Mouse (Mus musculus) heart, adult 18-20 months (tissue): ENCODE results near the gene Afdn. TPM values are rescaled to one million over a fixed set of nuclear protein-coding genes. Genes with fewer than 3 reads are reported as not detected.
A peak's percentile ranks its signal among the peaks of the same experiment; 100 is the strongest.
"Not testable (repeated sequence)": the region's sequence is repeated elsewhere in the genome, so short reads cannot be mapped to it uniquely, and the experiment has no call there.

Experiments
- DNase-seq, 2 experiments: peaks; one replicate each; pipeline ENCODE4 v3.0.0; 2021 to 2022; ENCODE audit warnings: mixed read lengths in 1 of 2
- total RNA-seq, 2 experiments: library from RNA; stranded (reverse); gene quantifications; 2 replicates each; pipeline ENCODE4 v1.2.3; 2021

Gene Afdn
- total RNA-seq, 2 experiments from 2014 or later = 49.0 to 52.5 TPM

DNA sequence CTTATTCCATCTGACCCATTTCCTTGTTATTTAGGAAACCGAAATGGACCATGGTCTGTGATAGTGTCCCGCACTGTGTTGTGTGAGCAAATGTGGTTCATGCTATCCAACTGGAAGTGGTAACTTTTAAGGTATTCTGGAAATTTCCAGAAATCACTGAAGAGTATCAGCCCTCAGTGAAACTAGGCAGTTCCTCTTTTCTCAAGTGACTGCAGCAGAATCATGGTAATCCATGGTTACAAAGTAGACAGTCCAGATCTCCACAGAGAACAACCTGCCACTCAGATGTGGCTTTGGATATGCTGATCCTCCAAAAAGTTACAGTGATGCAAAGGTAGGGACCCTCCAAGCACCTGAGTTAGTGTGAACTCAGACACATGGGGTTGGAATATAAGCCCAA lies 21.4 kb upstream of the Afdn start:
- DNase-seq = no peak

DNA sequence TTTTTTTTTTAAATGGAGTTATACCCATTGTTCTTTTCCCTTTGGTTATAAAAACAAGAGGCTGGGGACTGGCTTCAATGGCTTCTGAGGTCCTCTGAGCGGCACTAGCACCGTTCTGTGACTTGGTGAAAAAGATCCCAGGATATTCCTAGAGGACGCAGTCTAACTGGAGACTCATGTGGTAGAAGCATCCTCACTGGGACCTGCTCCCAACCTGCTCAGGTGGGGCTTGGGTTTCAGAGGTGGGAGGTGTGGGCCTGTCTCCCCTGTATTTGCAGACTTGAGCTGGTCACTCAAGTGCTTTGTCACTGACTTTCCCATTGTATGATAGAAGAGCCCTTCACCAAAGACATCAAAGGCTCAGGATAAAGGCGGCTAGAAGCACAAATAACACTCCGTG lies 20.4 kb upstream of the Afdn start:
- no peak for DNase-seq

GRCm38 (mm10) chr17:13740796-13741195 lies 19.5 kb upstream of the Afdn start:
- peak in 1 of 2 experiments; percentile 14 for DNase-seq

DNA sequence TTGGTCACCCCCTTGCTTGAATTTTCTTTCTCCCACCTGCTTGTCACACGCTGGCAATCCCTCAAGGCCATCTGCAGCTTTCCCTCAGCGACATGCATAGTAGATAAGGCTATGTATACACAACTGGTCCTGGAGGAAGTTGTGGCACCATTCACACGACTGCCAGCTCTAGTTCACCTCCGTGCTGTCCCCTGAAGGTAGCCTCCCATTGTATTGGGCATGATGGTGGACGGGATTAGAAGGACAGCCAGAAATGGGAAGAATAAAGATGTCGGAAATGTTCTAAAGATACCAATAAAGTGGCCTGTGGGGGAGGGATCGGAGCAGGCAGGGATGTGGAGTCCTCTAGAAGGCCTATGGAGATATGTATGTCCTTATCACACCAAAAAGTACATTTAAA lies 18.7 kb upstream of the Afdn start:
- no peak for DNase-seq

GRCm38 (mm10) chr17:13742334-13742733 lies 18.0 kb upstream of the Afdn start:
- no peak for DNase-seq

DNA sequence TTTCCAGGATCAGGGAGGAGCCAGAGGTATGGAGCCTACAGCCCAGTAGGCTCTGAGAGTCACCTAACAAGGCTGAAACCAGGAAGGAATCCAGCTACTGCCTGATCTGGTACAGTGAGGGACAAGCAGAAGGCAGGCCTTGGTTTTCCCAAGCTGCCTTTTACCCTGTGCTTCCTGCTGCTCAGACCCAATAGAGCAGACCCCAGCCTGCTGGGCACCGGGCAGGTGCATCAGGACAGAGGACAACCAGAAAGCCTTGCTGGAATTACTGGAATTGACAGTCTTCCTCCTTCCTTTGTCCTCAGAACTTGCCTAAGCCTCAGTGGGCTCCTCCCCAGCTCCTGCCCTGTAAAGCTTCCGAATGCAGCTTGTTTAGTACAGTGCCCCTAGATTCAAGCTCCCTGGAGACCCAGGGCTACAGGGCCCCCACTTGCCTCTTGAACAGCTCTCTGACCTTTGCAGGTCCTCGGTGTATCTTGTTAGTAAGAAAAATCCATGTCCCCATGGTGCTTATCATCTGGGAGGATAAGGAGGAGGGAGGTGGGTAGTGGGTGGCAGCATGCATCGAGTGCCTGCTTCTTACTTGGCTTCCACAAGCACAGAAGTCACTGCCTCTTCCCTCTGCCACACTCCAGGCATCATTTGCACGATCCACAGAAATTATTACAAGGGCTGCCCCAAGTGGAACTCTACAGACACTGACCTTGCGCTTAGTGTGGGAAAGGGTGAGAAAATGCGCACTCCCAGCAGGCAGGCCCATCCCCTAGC lies 17.2 kb upstream of the Afdn start:
- no peak for DNase-seq

DNA sequence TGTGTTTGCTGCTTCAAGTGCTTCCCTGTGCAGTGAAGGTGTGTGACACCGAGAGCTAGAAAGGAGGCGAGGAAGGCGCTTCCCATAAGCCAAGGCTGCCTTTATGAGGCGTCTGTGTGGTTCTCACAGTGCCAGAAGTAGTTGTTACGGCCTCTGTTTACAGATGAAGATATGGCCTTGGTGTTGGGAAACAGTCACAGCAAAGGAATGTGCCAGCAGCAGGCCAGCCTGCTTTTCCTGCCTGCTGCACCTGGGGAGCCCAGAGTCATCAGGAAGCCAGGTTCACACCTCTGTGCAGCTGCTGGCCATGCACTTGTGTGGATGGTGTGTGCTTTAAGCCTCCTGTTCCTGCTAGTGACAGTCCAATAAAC lies 16.6 kb upstream of the Afdn start:
- DNase-seq = no peak

DNA sequence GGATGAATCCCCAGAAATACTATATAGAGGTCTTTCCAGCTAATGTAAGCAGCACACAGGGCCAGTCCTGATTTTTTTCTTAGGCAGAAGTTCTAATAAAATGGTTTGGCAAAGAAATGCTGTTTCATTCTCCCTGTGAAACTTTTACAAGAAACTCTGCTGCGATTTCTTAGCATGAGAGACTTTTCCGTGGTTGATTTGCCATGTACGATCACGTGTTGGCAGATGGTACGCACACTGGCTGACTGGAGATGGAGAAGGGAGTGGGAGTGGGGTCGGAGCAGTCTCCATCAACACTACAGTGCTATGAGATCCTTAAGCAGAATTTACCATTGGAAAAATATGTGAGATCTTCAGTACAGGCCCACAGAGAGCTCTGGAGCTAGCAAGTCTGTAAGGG lies 16.1 kb upstream of the Afdn start:
- DNase-seq = no peak

DNA sequence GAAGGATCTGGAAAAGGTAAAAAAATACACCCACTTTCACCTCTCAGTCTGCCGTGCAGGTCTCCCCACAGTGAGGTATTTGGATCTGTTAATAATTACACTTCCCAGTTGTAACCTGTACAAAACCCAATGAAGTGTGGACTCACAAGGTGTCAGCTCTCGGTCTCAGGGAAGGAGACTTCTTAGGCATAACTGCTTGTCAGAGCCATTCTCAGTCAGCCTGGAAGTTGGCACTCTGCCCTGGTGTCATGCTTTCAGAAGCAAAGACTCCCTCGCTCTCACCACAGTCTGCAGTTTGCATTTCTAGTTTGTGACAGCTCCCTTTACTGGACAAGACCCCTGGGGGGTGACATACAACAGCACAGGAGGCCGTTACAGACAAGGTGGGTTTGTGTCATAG lies 15.5 kb upstream of the Afdn start:
- DNase-seq = peak; percentile 26 to 61

DNA sequence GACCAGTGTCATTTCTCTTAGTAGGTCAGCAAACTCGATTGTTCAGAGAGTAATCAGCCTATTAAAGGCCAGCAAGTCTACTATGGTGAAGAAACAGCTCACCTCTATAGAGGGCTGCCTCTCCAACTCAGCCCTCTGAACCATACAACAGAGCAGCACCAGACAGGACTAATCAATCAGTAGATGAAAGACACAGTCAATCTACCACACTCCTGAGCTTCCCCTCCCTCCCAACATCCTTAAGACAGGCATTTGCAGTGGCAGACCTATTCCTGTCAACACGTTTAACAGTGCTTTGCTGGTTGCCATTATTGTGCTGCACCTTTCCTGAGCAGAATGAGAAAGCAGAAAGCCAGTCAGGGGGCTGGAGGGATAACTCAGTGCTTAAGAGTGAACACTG lies 15.0 kb upstream of the Afdn start:
- DNase-seq = no peak

- peak in 1 of 2 experiments; percentile 39 for DNase-seq
Observed at GRCm38 (mm10) chr17:13746330-13746729, 14.0 kb upstream of the Afdn start.

DNA sequence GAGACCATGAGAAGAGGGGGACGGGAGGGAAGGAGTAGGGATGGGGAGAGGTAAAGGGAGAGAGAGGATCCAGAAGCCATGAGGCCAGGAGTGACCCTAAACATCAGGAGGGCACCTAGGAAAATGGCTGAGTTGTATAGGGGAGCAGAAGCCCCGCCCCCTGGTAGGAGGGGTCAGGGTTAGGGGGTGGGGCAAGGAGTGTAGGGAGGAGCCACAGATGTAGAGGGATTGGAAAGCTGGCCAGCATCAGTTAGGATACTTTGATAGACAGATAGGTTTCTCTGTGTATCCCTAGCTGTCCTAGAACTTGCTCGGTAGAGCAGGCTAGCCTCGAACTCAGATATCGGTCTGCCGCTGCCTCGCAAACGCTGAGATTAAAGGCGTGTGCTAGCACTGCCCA lies 12.7 kb upstream of the Afdn start:
- no peak for DNase-seq

DNA sequence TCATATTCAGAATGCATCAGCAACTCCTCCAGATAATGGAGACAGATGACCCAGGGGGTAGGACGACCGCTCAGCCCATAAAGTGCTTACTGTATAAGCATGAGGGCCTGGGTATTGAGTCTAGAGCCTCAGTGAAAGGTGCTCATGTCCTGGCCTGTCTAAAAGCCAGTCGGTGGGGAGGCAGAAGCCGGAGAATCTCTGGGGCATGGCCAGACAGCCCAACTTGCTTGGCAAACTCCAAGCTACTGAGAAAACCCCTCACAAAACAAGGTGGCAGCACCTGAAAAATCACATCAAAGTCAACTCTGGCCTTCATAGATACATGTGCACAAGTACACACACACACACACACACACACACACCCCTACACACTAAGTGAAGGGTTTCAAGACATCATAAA lies 11.3 kb upstream of the Afdn start:
- no peak for DNase-seq

DNA sequence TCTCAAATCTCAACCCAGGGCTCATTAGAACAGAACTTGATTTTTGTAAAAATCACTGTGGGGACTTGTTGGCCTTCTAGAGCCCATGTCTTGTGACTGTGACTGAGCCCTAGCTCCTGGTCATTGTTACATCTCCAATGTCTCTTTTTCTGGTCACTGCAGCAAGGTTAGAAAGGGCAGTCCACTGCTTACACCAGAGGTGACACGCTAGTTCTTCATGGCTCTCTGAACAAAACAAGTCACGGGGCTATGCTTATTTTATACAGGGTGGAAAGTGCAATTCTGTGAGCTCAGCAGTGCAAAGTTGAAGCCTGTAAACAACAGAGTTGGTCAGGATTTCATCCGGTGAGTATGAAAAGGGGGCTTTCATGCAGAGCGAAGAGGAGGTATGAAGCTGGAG lies 6.4 kb upstream of the Afdn start:
- no peak for DNase-seq

DNA sequence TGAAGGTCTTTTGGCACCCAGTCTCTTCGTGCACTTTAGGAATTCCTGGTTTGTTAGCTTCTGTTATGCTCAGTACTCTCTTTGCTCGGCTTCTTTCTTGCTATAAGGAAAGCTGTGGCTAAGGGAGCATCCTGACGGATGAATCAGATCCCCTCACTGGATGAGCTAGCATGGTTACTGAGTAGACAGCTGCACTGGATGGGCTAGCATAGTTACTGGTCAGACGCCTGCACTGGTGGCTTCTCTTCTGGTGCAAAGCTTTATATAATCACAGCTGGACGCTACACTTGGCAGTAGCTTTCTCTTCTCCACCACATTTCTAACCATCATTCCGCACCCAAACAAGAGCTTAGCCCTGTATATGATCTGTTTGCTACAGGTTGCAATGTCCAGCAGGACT lies 5.4 kb upstream of the Afdn start:
- DNase-seq = no peak

GRCm38 (mm10) chr17:13758586-13758985 lies 1.8 kb upstream of the Afdn start:
- DNase-seq = no peak

DNA sequence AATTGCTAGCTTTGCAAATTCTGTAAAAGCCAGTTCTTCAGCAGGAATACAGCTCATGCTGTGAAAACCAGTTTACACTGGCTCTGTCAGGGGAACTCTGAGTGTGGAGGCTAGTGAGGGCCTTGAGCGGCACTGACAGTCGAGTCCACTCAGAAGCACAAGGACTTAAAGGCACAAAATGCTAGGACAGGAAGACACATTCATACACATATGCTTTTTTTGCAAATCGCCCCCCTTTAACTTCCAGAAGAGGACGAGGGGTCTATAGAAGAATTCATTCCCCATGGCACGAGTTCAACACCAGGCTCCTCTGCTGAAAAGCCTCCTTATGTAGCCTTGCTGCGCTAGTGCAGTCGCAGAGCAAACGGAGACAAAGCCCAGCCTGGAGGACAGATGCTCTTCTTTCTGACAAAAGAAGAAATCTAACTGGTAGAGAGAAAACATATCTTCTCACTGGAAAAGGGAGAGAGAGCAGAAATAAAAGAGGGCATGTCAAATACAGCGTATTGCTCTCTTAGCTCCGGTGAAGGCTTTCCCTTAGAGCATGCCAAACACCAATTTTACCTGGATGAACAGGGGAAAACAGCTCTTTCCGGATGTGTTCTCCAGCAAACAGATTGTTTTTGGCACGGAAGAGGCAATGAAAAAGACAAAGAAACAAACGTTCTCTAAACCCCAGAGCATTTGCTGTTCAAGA lies 1.0 kb upstream of the Afdn start:
- peak in 1 of 2 experiments; percentile 36 for DNase-seq

GRCm38 (mm10) chr17:13760675-13761178 lies 388 bp downstream of the Afdn start:
- peak in 1 of 2 experiments; percentile 34 for DNase-seq

DNA sequence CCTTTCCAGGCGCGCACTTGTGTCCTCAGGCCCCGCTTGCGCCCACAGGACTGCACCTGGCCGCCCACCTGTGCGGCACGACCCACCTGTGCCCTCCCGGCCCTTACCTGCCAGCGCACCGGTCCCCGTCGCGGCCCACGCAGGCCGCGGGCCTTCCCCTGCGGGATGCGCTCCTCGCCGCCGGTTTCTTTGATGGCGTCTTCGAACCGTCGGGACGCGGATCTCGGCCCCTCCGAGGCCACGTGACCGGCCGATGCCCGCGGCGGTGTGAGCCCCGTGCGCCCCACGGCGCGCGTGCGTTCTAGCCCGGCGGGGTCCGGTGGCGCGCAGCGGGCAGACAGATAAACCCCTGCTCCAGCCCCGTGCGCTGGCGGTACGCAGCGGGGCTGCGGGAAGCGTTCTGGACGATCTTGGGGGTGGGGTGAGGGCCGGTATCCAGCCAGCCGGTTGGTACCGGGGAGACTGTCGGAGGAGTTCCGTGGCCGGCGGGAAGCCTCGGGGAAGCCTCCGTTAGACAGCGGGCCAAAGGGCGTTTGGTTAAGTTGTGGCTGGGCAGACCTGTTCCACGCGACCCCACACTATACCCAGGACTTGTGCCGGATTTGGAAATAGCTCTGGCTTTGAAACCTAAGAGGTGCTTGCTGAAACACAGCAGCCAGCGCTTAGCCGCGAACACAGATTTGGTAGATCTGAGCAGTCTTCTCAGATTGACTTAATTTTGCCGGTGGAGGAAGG lies 1.0 kb downstream of the Afdn start, which contains the start of gene Tcte2:
Gene Tcte2 (minus strand): TSS at position 647 of the 735 bp plus-strand sequence.
- DNase-seq = peak; percentile 32 to 62

DNA sequence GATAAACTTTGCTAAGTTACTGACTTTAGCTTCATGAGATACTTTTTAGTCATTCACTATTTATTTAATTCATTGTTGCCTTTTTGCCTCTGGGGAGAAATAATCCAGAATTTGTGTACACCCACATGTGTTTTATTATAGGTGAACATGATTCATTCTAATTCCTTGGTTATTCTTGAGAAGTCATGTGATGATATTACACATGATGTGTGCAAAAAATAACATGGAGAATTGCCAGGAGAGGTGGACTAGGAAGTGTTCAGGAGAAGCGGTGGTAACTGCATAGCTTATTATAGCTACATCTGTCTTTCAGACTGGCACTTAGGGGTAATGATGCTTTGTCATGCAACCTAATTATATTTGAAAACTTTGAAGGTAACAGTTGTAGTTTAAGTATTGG lies 3.5 kb downstream of the Afdn start:
- no peak for DNase-seq

- not testable (repeated sequence) for DNase-seq
Observed at GRCm38 (mm10) chr17:13764911-13765310, 4.6 kb downstream of the Afdn start.

DNA sequence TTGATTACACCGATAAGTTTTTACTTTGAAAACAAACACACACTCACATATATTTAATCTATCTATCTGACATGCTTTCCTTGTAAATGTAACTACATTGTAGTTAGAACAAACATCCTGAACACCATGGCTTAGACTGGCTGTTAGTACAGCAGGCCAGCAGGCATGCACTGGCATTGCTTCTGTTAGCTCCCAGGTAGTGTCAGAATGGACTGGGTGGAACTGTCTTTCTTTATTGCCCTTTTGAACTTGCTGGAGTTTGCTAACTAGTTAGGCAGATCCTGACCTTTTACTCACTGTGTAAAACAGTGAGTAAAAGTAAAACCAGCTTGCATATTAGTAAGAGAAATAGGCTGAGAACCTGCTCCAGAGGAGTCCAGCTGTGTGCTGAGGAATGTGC lies 8.2 kb downstream of the Afdn start:
- DNase-seq = no peak

GRCm38 (mm10) chr17:13769256-13769655 lies 8.9 kb downstream of the Afdn start:
- DNase-seq = peak in 1 of 2 experiments; percentile 42
